Mouse (Mus musculus) neural tube, embryonic 11.5 days (tissue): ENCODE data around the gene 1700122O11Rik. TPM values are rescaled to one million over a fixed set of nuclear protein-coding genes. Genes with fewer than 3 reads are reported as not detected.

ENCODE experiments used
- ATAC-seq: fragments of 200-750 bp; cut with Nextera tagmentation; 2 replicates; pipeline ENCODE4 v1.8.0; 2017; ENCODE audit warnings: moderate number of reproducible peaks, mild to moderate bottlenecking, moderate TSS enrichment, moderate library complexity; ENCODE audit not compliant: insufficient read depth, low FRiP score, low TSS enrichment
- DNase-seq: peaks from one replicate; pipeline ENCODE4 v3.0.0-alpha.2; 2015; ENCODE audit warnings: low spot score
- H3K27ac ChIP-seq: fragments of 300-500 bp; sonication (generic); 2 replicates; pipeline ENCODE4 v1.5.1; 2014; ENCODE audit warnings: low read depth, mild to moderate bottlenecking, low read length
- H3K27me3 ChIP-seq: fragments of 300-500 bp; sonication (generic); 2 replicates; pipeline ENCODE4 v1.6.1; 2014; ENCODE audit warnings: mild to moderate bottlenecking, low read length, mixed read lengths; ENCODE audit not compliant: control insufficient read depth, insufficient read depth
- H3K36me3 ChIP-seq: fragments of 300-500 bp; sonication (generic); 2 replicates; pipeline ENCODE4 v1.6.1; 2014; ENCODE audit warnings: mild to moderate bottlenecking, low read length, moderate library complexity, mixed read lengths; ENCODE audit not compliant: control insufficient read depth, insufficient read depth
- H3K4me1 ChIP-seq: fragments of 300-500 bp; sonication (generic); 2 replicates; pipeline ENCODE4 v1.6.1; 2014; ENCODE audit warnings: low read length, mixed read lengths; ENCODE audit not compliant: control insufficient read depth, insufficient read depth
- H3K4me2 ChIP-seq: fragments of 300-500 bp; sonication (generic); 2 replicates; pipeline ENCODE4 v1.6.1; 2014; ENCODE audit warnings: low read depth, mild to moderate bottlenecking, moderate library complexity
- H3K4me3 ChIP-seq: fragments of 300-500 bp; sonication (generic); 2 replicates; pipeline ENCODE4 v1.5.1; 2014; ENCODE audit warnings: low read depth, low read length
- H3K9ac ChIP-seq: fragments of 300-500 bp; sonication (generic); 2 replicates; pipeline ENCODE4 v1.6.1; 2014; ENCODE audit warnings: mild to moderate bottlenecking, low read length
- H3K9me3 ChIP-seq: fragments of 300-500 bp; sonication (generic); 2 replicates; pipeline ENCODE4 v1.6.1; 2016; ENCODE audit warnings: low read length; ENCODE audit not compliant: control insufficient read depth
- whole genome bisulfite sequencing: fragments of 180-500 bp; shearing (Covaris S2); extraction: QIAGEN DNeasy Blood & Tissue Kit; methylation state at CpG from one replicate; pipeline ENCODE4 v1.1.7; 2014; 5-methylcytosine and 5-hydroxymethylcytosine counted together
- polyA plus RNA-seq: library from polyadenylated mRNA; unstranded; fragments of >200 nt; fragmentation: Nextera tagmentation; extraction: Ambion mirVana; gene quantifications from 2 replicates; pipeline ENCODE4 v1.2.1, GENCODE M21; 2014

1700122O11Rik gene
- polyA plus RNA-seq, 1 experiment from 2014 or later = not detected

- no peaks in the 10 kb centered on the region for H3K9me3 ChIP-seq
- H3K9ac ChIP-seq = peak overlapping the region; percentile 69
- peak; percentile 83 for ATAC-seq
- peak overlapping the region; percentile 34 for H3K4me3 ChIP-seq
- peak; percentile 89 for DNase-seq
- H3K27me3 ChIP-seq = no peaks in the 10 kb centered on the region
- H3K36me3 ChIP-seq = no peaks in the 10 kb centered on the region
- peak overlapping the region; percentile 80 for H3K27ac ChIP-seq
- H3K4me1 ChIP-seq = peaks cover 36% of the 10 kb centered on the region
- peak overlapping the region; percentile 68 for H3K4me2 ChIP-seq
- WGBS = 6% methylated on average over 42 of the region's 42 CpGs
These were observed 6.3 kb downstream of the 1700122O11Rik start for GRCm38 (mm10) chr17:48031521-48032430.

GRCm38 (mm10) chr17:48029241-48029640, 8.9 kb downstream of the 1700122O11Rik start:
- Histone ChIP-seq H3K27ac (no peak overlapping the region), H3K36me3 (no peaks in the 10 kb centered on the region), H3K4me3 (no peak overlapping the region), H3K9me3 (no peaks in the 10 kb centered on the region), H3K4me2 (no peak overlapping the region), H3K4me1 (peaks cover 40% of the 10 kb centered on the region), H3K9ac (no peak overlapping the region), H3K27me3 (no peaks in the 10 kb centered on the region)
- DNase-seq (no peak), ATAC-seq (no peak)
- 32% methylated on average over 12 of the region's 12 CpGs for WGBS

- no peaks in the 10 kb centered on the region for H3K36me3 ChIP-seq
- no peaks in the 10 kb centered on the region for H3K9me3 ChIP-seq
- ATAC-seq (no peak), DNase-seq (no peak)
- WGBS = 78% methylated on average over 5 of the region's 5 CpGs
- no peak overlapping the region for H3K9ac ChIP-seq
- H3K27ac ChIP-seq = no peak overlapping the region
- H3K4me3 ChIP-seq = no peak overlapping the region
- H3K4me1 ChIP-seq = peaks cover 35% of the 10 kb centered on the region
- H3K27me3 ChIP-seq = no peaks in the 10 kb centered on the region
- no peak overlapping the region for H3K4me2 ChIP-seq
These were observed 9.8 kb downstream of the 1700122O11Rik start for GRCm38 (mm10) chr17:48028250-48028649.

GRCm38 (mm10) chr17:48027677-48028076, 10.4 kb downstream of the 1700122O11Rik start:
- ATAC-seq (no peak), DNase-seq (no peak)
- Histone ChIP-seq H3K9me3 (no peaks in the 10 kb centered on the region), H3K4me3 (no peak overlapping the region), H3K27me3 (no peaks in the 10 kb centered on the region), H3K9ac (no peak overlapping the region), H3K4me1 (peaks cover 36% of the 10 kb centered on the region), H3K27ac (no peak overlapping the region), H3K36me3 (no peaks in the 10 kb centered on the region), H3K4me2 (no peak overlapping the region)
- 54% methylated on average over 6 of the region's 6 CpGs for WGBS

- H3K4me3 ChIP-seq = no peak overlapping the region
- H3K9me3 ChIP-seq = no peaks in the 10 kb centered on the region
- DNase-seq (no peak), ATAC-seq (no peak)
- no peaks in the 10 kb centered on the region for H3K36me3 ChIP-seq
- no peaks in the 10 kb centered on the region for H3K27me3 ChIP-seq
- no peak overlapping the region for H3K9ac ChIP-seq
- no peak overlapping the region for H3K27ac ChIP-seq
- 90% methylated on average over 5 of the region's 5 CpGs for WGBS
- H3K4me1 ChIP-seq = peaks cover 37% of the 10 kb centered on the region
- H3K4me2 ChIP-seq = no peak overlapping the region
These were observed 11.1 kb downstream of the 1700122O11Rik start for GRCm38 (mm10) chr17:48027019-48027418.

GRCm38 (mm10) chr17:48024045-48024444, 14.0 kb downstream of the 1700122O11Rik start:
- no peak for ATAC-seq
- no peak overlapping the region for H3K27ac ChIP-seq
- no peaks in the 10 kb centered on the region for H3K27me3 ChIP-seq
- H3K4me3 ChIP-seq = no peak overlapping the region
- DNase-seq = no peak
- WGBS = 74% methylated on average over 8 of the region's 8 CpGs
- H3K9me3 ChIP-seq = no peaks in the 10 kb centered on the region
- H3K4me2 ChIP-seq = no peak overlapping the region
- H3K9ac ChIP-seq = no peak overlapping the region
- no peaks in the 10 kb centered on the region for H3K36me3 ChIP-seq
- H3K4me1 ChIP-seq = peaks cover 12% of the 10 kb centered on the region; the same call in 1 of the 2 replicates

- Histone ChIP-seq H3K27ac (no peak overlapping the region), H3K27me3 (no peaks in the 10 kb centered on the region), H3K4me1 (peaks cover 5% of the 10 kb centered on the region; the same call in 1 of the 2 replicates), H3K4me3 (no peak overlapping the region), H3K36me3 (no peaks in the 10 kb centered on the region), H3K9me3 (no peaks in the 10 kb centered on the region), H3K4me2 (no peak overlapping the region), H3K9ac (no peak overlapping the region)
- no peak for DNase-seq
- WGBS = 27% methylated on average over 2 of the region's 2 CpGs
- no peak for ATAC-seq
These were observed 18.5 kb downstream of the 1700122O11Rik start for GRCm38 (mm10) chr17:48019585-48019984.

GRCm38 (mm10) chr17:48016566-48016965, 21.5 kb downstream of the 1700122O11Rik start:
- DNase-seq = no peak
- no peak overlapping the region for H3K4me2 ChIP-seq
- no peak overlapping the region for H3K9ac ChIP-seq
- H3K9me3 ChIP-seq = no peaks in the 10 kb centered on the region
- 0 out of 2 replicates have a peak, but pooled peaks cover 2% of the 10 kb centered on the region for H3K4me1 ChIP-seq
- no peak overlapping the region for H3K27ac ChIP-seq
- no peaks in the 10 kb centered on the region for H3K36me3 ChIP-seq
- no peak overlapping the region for H3K4me3 ChIP-seq
- ATAC-seq = no peak
- WGBS = 81% methylated on average over 5 of the region's 5 CpGs
- H3K27me3 ChIP-seq = no peaks in the 10 kb centered on the region

- no peak overlapping the region for H3K4me2 ChIP-seq
- no peaks in the 10 kb centered on the region for H3K9me3 ChIP-seq
- H3K9ac ChIP-seq = no peak overlapping the region
- no peak overlapping the region for H3K27ac ChIP-seq
- DNase-seq = no peak
- peaks cover 2% of the 10 kb centered on the region; the same call in 1 of the 2 replicates for H3K4me1 ChIP-seq
- no peak for ATAC-seq
- no peak overlapping the region for H3K4me3 ChIP-seq
- H3K27me3 ChIP-seq = no peaks in the 10 kb centered on the region
- H3K36me3 ChIP-seq = no peaks in the 10 kb centered on the region
- 51% methylated on average over 10 of the region's 10 CpGs for WGBS
These were observed 25.5 kb downstream of the 1700122O11Rik start for GRCm38 (mm10) chr17:48012561-48012960.
